Mouse (Mus musculus): ENCODE measurements at regions not wholly inside any gene's neighbourhood (a gene's known extent, or its start where the extent isn't known, plus 50 kb on each side); places are given as distances from the start of the nearest gene placed in this dataset.

DNA sequence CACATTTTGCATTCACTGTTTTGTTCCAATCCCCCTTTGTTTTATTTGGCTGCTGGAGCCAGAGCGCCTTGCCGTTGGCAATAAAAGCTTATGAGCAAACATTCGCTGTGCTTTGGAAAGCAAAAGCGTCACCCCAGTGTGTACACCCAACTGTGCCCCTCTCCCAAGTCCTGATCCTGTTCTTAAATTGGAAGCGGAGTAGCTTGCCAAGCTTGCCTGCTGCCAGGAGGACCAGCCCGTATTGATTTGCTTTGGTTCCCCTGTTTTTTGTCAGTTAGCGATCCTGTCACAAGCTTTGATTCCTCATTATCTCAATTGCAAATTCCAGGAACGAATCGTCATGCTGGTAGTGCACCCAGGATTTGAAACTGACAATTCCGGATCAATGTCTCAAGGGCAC lies 917.5 kb downstream of the Olfm4 start:
- DNase-seq (ENCODE audit: low spot score in 2 of 2), result peak in 1 of 2 experiments; percentile 13

DNA sequence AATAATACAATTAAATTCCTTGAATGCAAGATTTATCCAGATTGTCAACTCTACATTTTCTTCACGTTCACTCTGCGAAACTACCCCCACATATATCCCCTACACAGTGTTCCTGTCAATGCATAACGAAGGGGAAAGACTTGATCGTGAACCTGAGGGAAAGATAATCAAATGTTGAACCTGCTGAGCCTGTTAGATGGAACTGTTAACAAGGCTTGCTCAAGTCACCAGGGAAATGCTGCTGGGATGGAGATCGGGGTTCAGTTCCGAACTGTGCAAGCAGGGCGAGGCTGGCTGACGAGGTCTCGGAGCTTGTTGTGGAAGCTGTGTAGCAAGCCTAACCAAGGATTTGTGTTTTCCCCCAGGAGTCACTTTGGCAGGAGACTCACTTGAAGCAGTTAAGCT lies 917.9 kb downstream of the Olfm4 start:
- DNase-seq (ENCODE audit: low spot score in 2 of 2), result peak in 1 of 2 experiments; percentile 9

GRCm38 (mm10) chr14:80916031-80916430 lies 932.1 kb downstream of the Olfm4 start:
- no peak for DNase-seq (ENCODE audit: low spot score in 2 of 2)

- DNase-seq (ENCODE audit: low spot score in 2 of 2), result no peak
Observed at GRCm38 (mm10) chr14:80923732-80924131, 939.9 kb downstream of the Olfm4 start.

DNA sequence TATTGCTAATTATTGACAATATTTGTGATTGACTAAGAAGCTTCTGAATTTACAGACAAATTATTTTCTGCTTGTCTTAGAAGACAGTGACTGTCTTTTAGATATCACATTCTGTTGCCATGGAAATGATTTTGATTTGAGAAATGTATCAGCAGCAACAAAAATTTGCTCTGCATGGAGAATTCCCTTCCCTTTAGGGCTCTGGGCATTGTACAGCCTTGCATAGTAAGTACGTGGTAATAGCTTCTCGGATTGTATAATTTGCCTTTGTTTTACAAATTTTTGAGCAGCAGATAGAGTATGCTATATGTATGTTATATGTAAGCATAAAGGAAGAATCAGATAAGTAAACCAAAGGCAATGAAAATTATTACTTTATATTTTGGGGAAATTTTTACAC lies 976.1 kb downstream of the Olfm4 start:
- DNase-seq (ENCODE audit: low spot score in 2 of 2), result no peak

DNA sequence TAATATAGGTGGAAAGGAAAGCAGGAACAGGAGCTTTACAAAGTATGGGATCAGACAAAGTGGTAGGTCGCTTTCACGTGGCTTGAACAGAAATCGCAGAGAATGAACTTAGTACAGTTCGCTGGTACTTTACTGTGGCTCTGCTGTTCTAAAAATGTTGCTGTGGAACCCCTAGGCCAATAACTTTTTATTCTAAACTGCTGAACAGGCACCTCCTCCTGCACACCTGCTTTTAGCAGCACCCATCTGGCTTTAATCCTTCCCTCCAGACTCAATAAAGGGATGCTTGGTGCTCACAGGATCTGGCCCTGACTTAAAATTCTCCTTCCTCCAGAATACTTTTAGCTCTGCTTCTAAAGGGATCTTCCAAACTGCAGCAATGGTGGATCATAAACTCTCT lies 991.9 kb downstream of the Olfm4 start:
- DNase-seq (ENCODE audit: low spot score in 2 of 2), result no peak

DNA sequence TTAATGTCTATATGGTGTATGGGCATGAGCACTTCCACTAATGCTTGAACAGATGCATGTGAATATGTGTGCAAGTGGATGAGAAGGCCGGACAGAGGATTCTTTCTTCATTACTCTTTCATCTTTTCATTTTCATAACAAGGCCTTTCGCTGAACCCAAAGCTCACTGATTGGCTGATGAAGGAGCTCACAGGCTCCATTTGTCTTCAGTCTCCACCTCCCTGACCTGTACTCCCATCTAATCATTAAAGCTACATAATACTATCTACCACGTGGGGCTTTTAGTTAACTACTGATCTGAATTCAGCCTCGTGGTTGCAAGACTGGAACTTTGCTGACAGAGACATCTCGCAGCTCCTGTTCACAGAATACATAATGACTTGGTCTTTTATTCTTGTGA lies 992.8 kb downstream of the Olfm4 start:
- no peak for DNase-seq (ENCODE audit: low spot score in 2 of 2)

- no peak for DNase-seq (ENCODE audit: low spot score in 2 of 2)
Observed at GRCm38 (mm10) chr14:80979475-80979874, 995.6 kb downstream of the Olfm4 start.

GRCm38 (mm10) chr14:80990192-80990591 lies 1006.3 kb downstream of the Olfm4 start:
- DNase-seq (ENCODE audit: low spot score in 2 of 2), result no peak

DNA sequence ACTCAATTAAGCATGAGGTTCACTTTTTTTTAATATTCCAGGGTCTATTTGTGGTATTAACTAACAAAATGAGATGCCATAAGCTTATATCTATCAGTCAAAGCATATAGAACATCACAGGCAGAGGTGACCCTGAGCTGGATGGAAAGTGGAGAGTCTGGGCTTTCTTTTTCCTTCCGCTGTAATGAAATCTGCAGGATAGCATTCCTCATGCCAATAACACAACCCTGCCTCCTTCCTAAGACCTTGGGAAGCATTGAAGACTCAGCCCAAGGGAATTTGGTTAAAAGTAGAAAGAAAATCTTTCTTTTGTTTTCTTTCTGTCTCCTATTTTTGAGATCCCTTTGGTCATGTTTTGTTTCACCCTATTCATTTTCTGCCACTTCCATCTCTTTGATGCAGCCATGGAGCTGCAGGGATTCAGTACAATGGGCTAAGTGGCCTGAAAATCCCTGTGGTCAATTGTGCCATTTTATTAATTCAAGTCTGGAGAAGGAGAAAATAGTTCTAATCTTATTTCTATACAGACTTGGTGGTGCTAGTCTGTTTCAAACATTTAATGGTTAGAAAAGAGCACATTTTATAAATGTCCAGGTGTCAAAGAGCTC lies 1006.9 kb downstream of the Olfm4 start:
- no peak for DNase-seq (ENCODE audit: low spot score in 2 of 2)

DNA sequence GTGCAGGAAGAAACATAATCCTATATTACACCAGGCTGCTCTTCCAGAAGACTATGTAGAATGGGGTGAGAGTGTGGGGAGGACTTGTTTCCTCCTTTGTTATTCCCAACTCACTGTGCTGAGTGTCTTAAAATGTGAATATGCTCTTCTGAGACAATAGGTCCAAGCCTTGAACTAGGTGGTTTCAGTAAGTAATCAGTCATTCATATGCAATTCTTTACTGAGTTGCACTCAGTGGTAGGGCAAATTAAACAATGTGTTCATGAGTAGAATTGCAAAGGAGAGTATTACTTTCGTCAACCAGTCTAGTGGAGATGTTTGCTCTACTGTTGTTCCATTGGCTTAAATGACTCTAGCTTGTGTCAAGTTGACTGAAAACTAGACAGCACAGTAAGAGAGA lies 1015.1 kb downstream of the Olfm4 start:
- DNase-seq (ENCODE audit: low spot score in 2 of 2), result no peak

- no peak for DNase-seq (ENCODE audit: low spot score in 2 of 2)
Observed at GRCm38 (mm10) chr14:81013208-81013607, 1029.3 kb downstream of the Olfm4 start.

- DNase-seq (ENCODE audit: low spot score in 2 of 2), result no peak
Observed at GRCm38 (mm10) chr14:81031475-81031874, 1047.6 kb downstream of the Olfm4 start.

DNA sequence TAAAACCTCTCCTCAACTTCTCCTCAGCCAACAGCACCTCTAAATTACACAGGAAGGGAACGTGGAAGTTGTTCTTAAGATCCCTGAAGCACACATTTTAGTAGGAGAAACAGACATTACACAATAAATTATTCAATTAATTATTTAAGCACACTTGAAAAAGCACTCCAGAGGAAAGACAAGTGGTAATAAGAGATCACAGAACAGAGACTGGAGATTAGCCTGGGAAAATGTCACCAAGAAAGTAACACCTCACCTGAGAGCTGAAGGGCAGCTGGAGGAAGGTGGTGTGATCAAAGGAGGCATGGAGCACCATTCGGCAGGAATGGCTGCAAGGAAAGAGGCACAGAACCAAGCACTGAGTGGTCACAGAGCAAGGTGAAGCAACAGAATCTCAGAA lies 1053.8 kb downstream of the Olfm4 start:
- DNase-seq (ENCODE audit: low spot score in 2 of 2), result no peak

DNA sequence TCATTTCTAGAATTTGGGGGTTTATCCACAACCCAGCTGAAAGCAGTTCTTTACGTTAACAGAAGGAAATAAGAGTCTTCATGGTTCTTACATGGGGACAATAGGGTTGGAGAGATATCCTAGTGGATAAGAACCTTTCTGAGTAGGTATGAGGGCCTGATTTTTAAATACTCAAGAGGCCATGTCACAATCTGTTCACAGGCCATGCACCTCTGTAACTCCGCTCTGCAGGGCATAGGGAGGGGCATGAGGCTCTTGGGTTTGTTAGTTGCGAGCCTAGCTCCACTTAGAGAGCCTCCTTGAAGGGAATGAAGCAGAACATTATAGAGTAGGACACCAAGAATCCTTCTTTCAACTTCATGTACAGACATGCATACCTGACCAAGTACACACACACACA lies 1054.2 kb downstream of the Olfm4 start:
- no peak for DNase-seq (ENCODE audit: low spot score in 2 of 2)

All from left cerebral cortex, adult 8-10 months (tissue).